In the genomic region with DNA sequence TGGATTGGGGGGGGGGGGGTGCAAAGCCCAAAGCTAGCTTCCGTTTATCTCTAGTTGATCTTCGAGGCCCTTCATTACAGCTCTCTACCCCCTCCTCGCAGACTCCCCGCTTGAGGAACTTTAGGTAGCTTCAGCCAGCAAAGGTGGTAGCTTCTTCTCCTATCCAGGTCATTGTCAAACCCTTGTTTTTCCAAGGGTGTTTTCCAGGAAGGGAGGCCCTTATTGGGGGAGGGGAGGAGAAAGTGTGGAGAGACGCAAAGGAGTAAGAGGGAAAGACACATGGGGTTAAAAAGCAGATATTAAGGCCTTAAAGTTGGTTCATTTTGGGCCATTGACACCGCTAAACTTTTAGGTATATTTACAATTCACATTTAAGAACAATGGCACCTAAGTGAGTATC, we compare ENCODE assay signal across 26 mouse cellular contexts. TPM values are rescaled to one million over a fixed set of nuclear protein-coding genes. Genes with fewer than 3 reads are reported as not detected.
DNase-seq lines count a peak whose midpoint lies in the region; ATAC-seq lines count a peak whose summit lies in the region.
"Had no signal": no experiment of that assay in that cellular context is flagged by ENCODE, and none has a peak within 500 bp of the region (broad histone marks: within the 10 kb centered on the region; RNA-seq: fewer than 3 reads in every experiment).

No protein-coding gene starts in this region.

- peak overlapping the region; percentile 84; the same call in 1 of the 2 replicates for H3K4me2 ChIP-seq in heart, embryonic 14.5 days (ENCODE audit: low read length)
- H3K4me2 ChIP-seq in midbrain, embryonic 15.5 days: no peak overlapping the region

- H3K27ac ChIP-seq in heart, embryonic 14.5 days (replicated peaks in 1 of 2; ENCODE audit: control insufficient read depth in 1 of 2, insufficient read depth in 1 of 2, low read depth in 2 of 2, low read length in 2 of 2): peak overlapping the region; percentile 29 to 61
- 0 out of 2 replicates have a peak overlapping the region, but pooled peaks have one; percentile 18 for H3K27ac ChIP-seq in midbrain, embryonic 10.5 days (replicated peaks)
- no peak overlapping the region for H3K27ac ChIP-seq in midbrain, embryonic 15.5 days
- H3K27ac ChIP-seq in embryonic facial prominence, embryonic 10.5 days (replicated peaks): no peak overlapping the region
- H3K27ac ChIP-seq: embryonic facial prominence, embryonic 15.5 days; forebrain, embryonic 15.5 days; kidney, postnatal 0 days; limb, embryonic 13.5 days; liver, embryonic 12.5 days; midbrain, embryonic 13.5 days; stomach, embryonic 15.5 days had no signal

- H3K4me1 ChIP-seq in heart, embryonic 14.5 days (ENCODE audit: control insufficient read depth in 2 of 2, insufficient read depth in 2 of 2, low read length in 2 of 2): peaks cover 13 to 17% of the 10 kb centered on the region in 2 experiments
- H3K4me1 ChIP-seq in midbrain, embryonic 10.5 days: peaks cover 73% of the 10 kb centered on the region
- H3K4me1 ChIP-seq in midbrain, embryonic 15.5 days: peaks cover 11% of the 10 kb centered on the region
- H3K4me1 ChIP-seq in embryonic facial prominence, embryonic 10.5 days: peaks cover 54% of the 10 kb centered on the region

- H3K4me3 ChIP-seq in heart, embryonic 14.5 days (ENCODE audit: control insufficient read depth in 1 of 2, insufficient read depth in 1 of 2, low read depth in 1 of 2, low read length in 2 of 2): no peak overlapping the region
- 0 out of 2 replicates have a peak overlapping the region, but pooled peaks have one; percentile 11 for H3K4me3 ChIP-seq in midbrain, embryonic 10.5 days
- H3K4me3 ChIP-seq in midbrain, embryonic 15.5 days: no peak overlapping the region
- H3K4me3 ChIP-seq in embryonic facial prominence, embryonic 10.5 days: 0 out of 2 replicates have a peak overlapping the region, but pooled peaks have one; percentile 61

- H3K9me3 ChIP-seq in heart, embryonic 14.5 days (ENCODE audit: control insufficient read depth, low read length): no peaks in the 10 kb centered on the region
- no peaks in the 10 kb centered on the region for H3K9me3 ChIP-seq in midbrain, embryonic 10.5 days (replicated peaks)
- no peaks in the 10 kb centered on the region for H3K9me3 ChIP-seq in midbrain, embryonic 15.5 days
- no peaks in the 10 kb centered on the region for H3K9me3 ChIP-seq in embryonic facial prominence, embryonic 10.5 days
- H3K9me3 ChIP-seq: embryonic facial prominence, embryonic 15.5 days; forebrain, embryonic 15.5 days; hindbrain, embryonic 10.5 days; limb, embryonic 13.5 days; liver, embryonic 12.5 days; midbrain, embryonic 13.5 days; stomach, embryonic 15.5 days had no signal

- peaks cover 15% of the 10 kb centered on the region for H3K27me3 ChIP-seq in heart, embryonic 14.5 days (ENCODE audit: control insufficient read depth, insufficient read depth, low read length)
- H3K27me3 ChIP-seq in midbrain, embryonic 10.5 days (ENCODE audit: low read depth, poor library complexity, severe bottlenecking): peaks cover 19% of the 10 kb centered on the region
- peaks cover 8% of the 10 kb centered on the region; the same call in 1 of the 2 replicates for H3K27me3 ChIP-seq in midbrain, embryonic 15.5 days (replicated peaks)
- H3K27me3 ChIP-seq in embryonic facial prominence, embryonic 10.5 days (replicated peaks; ENCODE audit: low read depth, poor library complexity, severe bottlenecking): peaks cover 60% of the 10 kb centered on the region
- H3K27me3 ChIP-seq: forebrain, embryonic 15.5 days; Patski had no signal

- no peak overlapping the region for H3K9ac ChIP-seq in heart, embryonic 14.5 days (ENCODE audit: low read length)
- H3K9ac ChIP-seq in midbrain, embryonic 15.5 days: no peak overlapping the region
- H3K9ac ChIP-seq: embryonic facial prominence, embryonic 15.5 days; liver, embryonic 12.5 days; stomach, embryonic 15.5 days had no signal

- WGBS in heart, embryonic 14.5 days: 51% methylated on average over 6 of the region's 6 CpGs
- whole genome bisulfite sequencing in midbrain, embryonic 10.5 days: 10% methylated on average over 6 of the region's 6 CpGs
- WGBS in midbrain, embryonic 15.5 days: 22% methylated on average over 6 of the region's 6 CpGs
- WGBS in embryonic facial prominence, embryonic 10.5 days: 15% methylated on average over 6 of the region's 6 CpGs

- H3K36me3 ChIP-seq in heart, embryonic 14.5 days (ENCODE audit: control insufficient read depth, insufficient read depth, low read length): no peaks in the 10 kb centered on the region
- peaks cover 25% of the 10 kb centered on the region for H3K36me3 ChIP-seq in midbrain, embryonic 10.5 days
- H3K36me3 ChIP-seq in midbrain, embryonic 15.5 days (replicated peaks): no peaks in the 10 kb centered on the region
- H3K36me3 ChIP-seq in embryonic facial prominence, embryonic 10.5 days (replicated peaks): peaks cover 20% of the 10 kb centered on the region
- H3K36me3 ChIP-seq: embryonic facial prominence, embryonic 15.5 days; forebrain, embryonic 15.5 days; G1E; midbrain, embryonic 13.5 days; stomach, embryonic 15.5 days had no signal

- no peak for ATAC-seq in heart, embryonic 14.5 days (ENCODE audit: insufficient number of reproducible peaks, insufficient read depth, low FRiP score, low read depth)
- ATAC-seq in midbrain, embryonic 15.5 days (replicated peaks): no peak
- ATAC-seq: activated CD4-positive, CD25-positive, alpha-beta regulatory T cell, adult 4 months; liver, embryonic 12.5 days; Patski had no signal

- peak; percentile 29 for DNase-seq in embryo, embryonic 10.5 days (ENCODE audit: low spot score)
- no peak for DNase-seq in embryo, embryonic 9.5 days (ENCODE audit: extremely low spot score)
- DNase-seq in heart, adult 8-10 months (ENCODE audit: low spot score): no peak
- DNase-seq in midbrain, embryonic 10.5 days (ENCODE audit: low spot score): no peak
- no peak for DNase-seq in embryonic facial prominence, embryonic 10.5 days (ENCODE audit: low spot score)
- DNase-seq in gastrocnemius, postnatal 25 days: no peak
- DNase-seq: adrenal gland, adult 8-10 months; cerebellum, adult 11-12 months; gastrocnemius, postnatal 14 days; kidney, adult 11 months; lung, adult 2 months; thymus, postnatal 25 days had no signal

RNA-seq across cellular contexts. Expression of a gene that starts 19.2 kb away (rescaled TPM):
- polyA plus RNA-seq in heart, embryonic 14.5 days (2014; fragmentation: Nextera tagmentation; extraction: Ambion mirVana): 4.7 and 5.1 TPM in 2 replicates
- 1 to 10 TPM in 3 of 4 experiments, under 1 TPM in 1; 0.92 to 1.4 (median 1.2) TPM for total RNA-seq in heart, adult 8-10 months (2022)
- 15.3 and 17.5 TPM in 2 replicates for polyA plus RNA-seq in midbrain, embryonic 10.5 days (2016; fragmentation: Nextera tagmentation; extraction: Ambion mirVana)
- 6.6 and 6.8 TPM in 2 replicates for polyA plus RNA-seq in midbrain, embryonic 15.5 days (2015; fragmentation: Nextera tagmentation; extraction: Ambion mirVana)
- polyA plus RNA-seq in embryonic facial prominence, embryonic 10.5 days (2016; fragmentation: Nextera tagmentation; extraction: Ambion mirVana): 4.7 and 6.3 TPM in 2 replicates
- total RNA-seq in gastrocnemius, postnatal 25 days (2021): not detected
- total RNA-seq: megakaryocyte, adult 5-6 weeks had no signal
- polyA plus RNA-seq: activated CD4-positive, CD25-positive, alpha-beta regulatory T cell, adult 4 months; G1E had no signal

Comparison
In these comparisons a context has a peak if more than half of its experiments do, and no peak if none do; other contexts are left out.
1. H3K27ac ChIP-seq: peak in heart, embryonic 14.5 days (2 of 2) and midbrain, embryonic 10.5 days (single experiment); none in midbrain, embryonic 15.5 days (single experiment) and embryonic facial prominence, embryonic 10.5 days (single experiment).
2. H3K4me3 ChIP-seq: peak in midbrain, embryonic 10.5 days (single experiment) and embryonic facial prominence, embryonic 10.5 days (single experiment); none in heart, embryonic 14.5 days (0 of 2) and midbrain, embryonic 15.5 days (single experiment).